Comparison of ENCODE assay signal across 8 mouse cellular contexts in the genomic region with DNA sequence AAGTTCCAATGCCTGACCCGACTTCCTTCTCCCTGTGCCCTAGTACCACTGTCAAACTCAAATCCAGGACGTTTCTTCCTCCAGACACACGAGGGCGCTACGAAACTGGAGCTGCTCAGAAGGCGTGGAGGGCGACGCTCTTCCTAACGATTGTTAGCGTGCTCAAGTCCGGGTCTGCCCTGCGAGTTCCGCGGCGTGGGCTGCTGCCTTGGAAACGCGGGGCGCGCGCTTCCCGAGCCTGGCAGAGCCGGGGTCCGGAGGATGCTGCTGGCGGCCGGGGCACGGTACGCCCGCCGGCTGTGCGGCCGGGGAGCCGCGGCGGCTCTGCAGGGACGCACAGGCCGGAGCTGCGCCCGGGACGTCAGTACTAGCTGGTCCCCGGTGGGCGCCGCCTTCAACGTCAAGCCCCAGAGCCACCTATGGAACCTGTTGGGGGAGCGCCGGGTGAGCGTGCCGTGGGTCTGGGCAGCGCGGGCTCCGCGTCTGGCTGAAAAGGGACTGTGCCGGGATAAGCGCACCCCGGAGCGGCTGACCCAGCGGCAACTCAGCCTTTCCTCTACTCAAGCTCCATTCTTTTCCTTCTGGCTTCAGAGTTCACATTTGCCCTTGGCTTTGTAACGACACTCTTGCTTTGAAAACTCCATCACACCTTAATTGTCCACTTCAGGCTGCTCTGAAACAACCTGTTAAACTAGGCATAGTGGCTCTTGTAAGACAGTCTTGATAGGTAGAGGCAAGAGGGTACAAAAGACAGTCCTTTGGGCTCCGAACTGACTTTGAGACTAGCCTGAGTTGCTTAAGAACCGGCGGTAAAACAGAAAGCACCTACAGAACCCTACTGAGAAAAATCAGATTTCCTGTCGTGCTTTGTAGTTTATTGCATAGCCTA. TPM values are rescaled to one million over a fixed set of nuclear protein-coding genes. Genes with fewer than 3 reads are reported as not detected.
DNase-seq lines count a peak whose midpoint lies in the region; ATAC-seq and TF ChIP-seq lines count a peak whose summit lies in the region.

Mipep (plus strand) TSS at position 147 of the 889 bp plus-strand sequence.

- H3K4me1 ChIP-seq in cortical plate, adult 2 months (ENCODE audit: control insufficient read depth, insufficient read depth, low read length), result no peaks in the 10 kb centered on the region; the same call in 1 of the 2 replicates
- peaks cover 23% of the 10 kb centered on the region for H3K4me1 ChIP-seq in megakaryocyte, embryonic 14.5 days

- no peak within 1 kb of the TSS for H3K27ac ChIP-seq in cortical plate, adult 2 months (ENCODE audit: insufficient read depth, low read length)

- H3K4me3 ChIP-seq in cortical plate, adult 2 months (ENCODE audit: insufficient read depth, low read length), result peak within 1 kb of the TSS; percentile 58
- H3K4me3 ChIP-seq in megakaryocyte, embryonic 14.5 days (replicated peaks), result peak within 1 kb of the TSS; percentile 95

- H3K36me3 ChIP-seq in megakaryocyte, embryonic 14.5 days (replicated peaks; ENCODE audit: low read length), result peaks cover 19% of the 10 kb centered on the region

- peak; percentile 90 for TF ChIP-seq CTCF in cortical plate, adult 2 months (IDR thresholded peaks at IDR 0.05; ENCODE audit: extremely low read depth, insufficient read depth, low read length)

- peak; percentile 64 to 68 for DNase-seq in gastrocnemius, adult 8-10 months (ENCODE audit: low spot score in 2 of 2)
- DNase-seq in hindlimb bud, embryonic 11.5 days (ENCODE audit: extremely low spot score, low read depth, low spot score), result peak; percentile 86
- peak; percentile 76 to 77 for DNase-seq in left cerebral cortex, adult 8-10 months (ENCODE audit: low spot score in 2 of 2)
- peak; percentile 89 to 92 for DNase-seq in right cerebral cortex, postnatal 10 days (ENCODE audit: low spot score in 2 of 2)
- peak; percentile 77 for DNase-seq in urinary bladder, postnatal 25 days (ENCODE audit: low spot score)

- peak; percentile 26; the same call in 1 of the 2 replicates for TF ChIP-seq POLR2A in cortical plate, adult 2 months (IDR thresholded peaks at IDR 0.05; ENCODE audit: extremely low read depth, insufficient read depth, low read length)

- peaks cover 5% of the 10 kb centered on the region for H3K27me3 ChIP-seq in megakaryocyte, embryonic 14.5 days (replicated peaks)

- H3K9me3 ChIP-seq in megakaryocyte, embryonic 14.5 days, result peaks cover 12% of the 10 kb centered on the region

- ATAC-seq in activated CD4-positive, CD25-positive, alpha-beta regulatory T cell, adult 4 months, result peak; percentile 85

RNA-seq across cellular contexts. Expression of gene Mipep, which starts in this region (rescaled TPM):
- polyA plus RNA-seq in activated CD4-positive, CD25-positive, alpha-beta regulatory T cell, adult 4 months (2017; shearing (Covaris generic)), result 1 to 10 TPM; 1.2 to 1.5 TPM
- 15.7 and 18.5 TPM in 2 replicates for polyA plus RNA-seq in cortical plate, adult 2 months (2012; rRNA removed)
- 10 to 100 TPM; 35.0 to 37.7 (median 36.3) TPM for total RNA-seq in gastrocnemius, adult 8-10 months (2022)
- total RNA-seq in left cerebral cortex, adult 8-10 months (2022), result 10 to 100 TPM; 25.3 to 27.7 (median 26.0) TPM
- 5.9 and 13.6 TPM in 2 replicates for polyA plus RNA-seq in megakaryocyte, embryonic 14.5 days (2012; ENCODE audit: insufficient read depth, low replicate concordance)
